Mouse (Mus musculus) cerebellum, adult 2 months (tissue): ENCODE data around the gene Rab19. TPM values are rescaled to one million over a fixed set of nuclear protein-coding genes. Genes with fewer than 3 reads are reported as not detected.
A peak's percentile ranks its signal among the peaks of the same experiment; 100 is the strongest.

Experiments used
- DNase-seq, 2 experiments: peaks; one replicate each; pipeline ENCODE4 v3.0.0; 2021
- H3K27ac ChIP-seq: fragments of 200-500 bp; 2 replicates; pipeline ENCODE4 v1.5.1; 2012; ENCODE audit warnings: low read length, control low read depth, inconsistent platforms; ENCODE audit not compliant: insufficient read depth
- H3K27me3 ChIP-seq: fragments of 200-500 bp; 2 replicates; pipeline ENCODE4 v1.6.1; 2012; ENCODE audit warnings: inconsistent platforms, mild to moderate bottlenecking, low read length, moderate library complexity; ENCODE audit not compliant: control insufficient read depth, insufficient read depth
- H3K4me1 ChIP-seq: fragments of 200-500 bp; 2 replicates; pipeline ENCODE4 v1.6.1; 2011; ENCODE audit warnings: low read length; ENCODE audit not compliant: control insufficient read depth, insufficient read depth
- H3K4me3 ChIP-seq: fragments of 200-500 bp; replicated peaks from 2 replicates; pipeline ENCODE3; 2011; ENCODE audit warnings: mild to moderate bottlenecking, low read depth, low read length, control low read depth; ENCODE audit not compliant: insufficient read depth
- CTCF ChIP-seq: fragments of 200-500 bp; IDR thresholded peaks from 2 replicates; pipeline ENCODE4 v1.5.1; 2011; ENCODE audit warnings: low read depth, mild to moderate bottlenecking, control low read depth, low read length, moderate library complexity, borderline replicate concordance; ENCODE audit not compliant: insufficient read depth
- POLR2A ChIP-seq: fragments of 200-500 bp; IDR thresholded peaks from 2 replicates; pipeline ENCODE4 v1.6.1; 2011; ENCODE audit warnings: low read length, control low read depth, borderline replicate concordance; ENCODE audit not compliant: insufficient read depth
- WGBS: fragments of 180-500 bp; shearing (Covaris S2); methylation state at CpG from one replicate; pipeline ENCODE4 v1.1.7; 2018; 5-methylcytosine and 5-hydroxymethylcytosine counted together
- polyA plus RNA-seq: library from polyadenylated mRNA; depleted of rRNA; stranded (reverse); fragments of >200 nt; gene quantifications from 2 replicates; pipeline ENCODE4 v1.2.3, GENCODE M21; 2012; rRNA removed

Rab19 gene
- polyA plus RNA-seq: 0.15 and 0.21 TPM in 2 replicates

DNA sequence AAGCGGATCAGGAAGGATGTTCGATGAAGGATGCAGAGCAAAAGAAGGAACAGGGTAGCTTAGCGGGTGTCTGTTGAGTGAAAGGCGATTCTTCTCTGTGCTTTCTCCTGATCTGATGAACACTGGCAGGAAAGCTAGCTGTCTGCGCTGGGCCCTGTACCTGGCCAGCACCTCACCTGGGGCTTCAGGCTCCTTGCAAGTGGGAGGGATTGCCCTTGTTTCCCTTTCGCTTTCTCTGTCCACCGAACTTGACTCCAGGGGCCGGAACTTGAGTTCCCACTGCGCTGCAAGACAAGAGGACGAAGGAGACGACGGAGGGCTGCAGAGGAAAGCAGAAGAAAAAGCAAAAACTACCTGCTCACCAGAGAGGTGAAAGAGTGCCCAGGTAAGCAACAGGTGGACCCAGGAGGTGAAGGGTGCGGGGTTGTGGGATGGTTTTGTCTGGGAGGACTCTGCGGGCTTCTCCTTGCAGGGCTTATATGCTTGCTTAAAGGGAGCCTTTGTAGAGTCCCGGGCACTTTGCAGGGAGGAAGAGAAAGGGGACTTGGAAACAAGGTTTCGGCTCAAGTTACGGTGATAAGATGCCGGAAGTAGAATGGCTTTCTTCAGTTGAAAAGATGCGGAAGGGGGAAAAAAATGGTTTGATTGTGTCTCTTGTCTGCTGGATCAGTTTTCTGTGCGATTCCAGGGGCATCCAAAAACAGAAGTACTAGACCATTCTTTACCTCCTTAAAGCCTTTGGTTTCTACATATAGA lies at the start of gene Rab19:
Gene Rab19, plus strand, starts transcription at position 51 of the 756 bp plus-strand sequence.
- peaks cover 5% of the 10 kb centered on the region; the same call in 1 of the 2 replicates for H3K4me1 ChIP-seq
- no peak for DNase-seq
- TF ChIP-seq CTCF (no peak), POLR2A (no peak)
- H3K27ac ChIP-seq: no peak within 1 kb of the TSS
- WGBS: 23% methylated on average over 20 of the region's 20 CpGs
- H3K27me3 ChIP-seq: no peaks in the 10 kb centered on the region
- no peak within 1 kb of the TSS for H3K4me3 ChIP-seq

DNA sequence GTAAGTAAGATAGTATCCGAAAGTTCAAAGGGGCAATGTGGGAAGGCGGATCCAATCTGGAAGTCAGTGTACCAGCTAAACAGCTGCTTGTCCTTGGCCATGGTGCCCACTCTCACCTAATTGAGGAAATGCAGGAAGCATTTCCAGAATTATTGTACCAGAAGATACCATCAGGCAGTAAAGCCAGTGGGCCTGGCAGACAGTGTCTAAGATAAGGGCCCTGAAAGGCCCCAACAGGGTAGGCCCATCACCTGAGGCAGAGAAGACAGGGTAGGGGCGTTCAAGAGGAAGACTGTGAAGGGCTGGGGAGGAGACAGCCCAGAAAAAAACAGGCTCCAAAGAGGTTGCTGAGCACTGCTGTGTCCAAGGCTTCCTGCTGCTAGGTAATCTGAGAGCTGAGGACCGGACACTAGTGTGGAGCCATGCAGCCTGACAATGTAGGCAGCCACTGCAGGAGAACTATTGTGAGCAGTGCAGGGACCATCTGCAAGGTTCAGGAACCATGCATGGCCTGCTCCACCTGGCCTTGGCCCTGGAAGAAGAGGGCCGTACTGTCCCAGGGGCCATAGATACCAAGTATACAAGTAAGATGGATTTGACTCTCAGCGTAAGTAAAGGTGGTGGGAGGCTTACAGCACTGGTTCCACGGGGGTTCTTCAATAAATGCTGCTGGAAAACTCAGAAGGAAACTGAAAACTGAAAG lies 48.8 kb upstream of the Rab19 start:
- 66% methylated on average over 7 of the region's 7 CpGs for WGBS
- TF ChIP-seq CTCF (no peak), POLR2A (no peak)
- peak; percentile 34 to 46 for DNase-seq
- Histone ChIP-seq H3K4me3 (no peak overlapping the region), H3K27ac (no peak overlapping the region), H3K27me3 (no peaks in the 10 kb centered on the region), H3K4me1 (peaks cover 23% of the 10 kb centered on the region)

DNA sequence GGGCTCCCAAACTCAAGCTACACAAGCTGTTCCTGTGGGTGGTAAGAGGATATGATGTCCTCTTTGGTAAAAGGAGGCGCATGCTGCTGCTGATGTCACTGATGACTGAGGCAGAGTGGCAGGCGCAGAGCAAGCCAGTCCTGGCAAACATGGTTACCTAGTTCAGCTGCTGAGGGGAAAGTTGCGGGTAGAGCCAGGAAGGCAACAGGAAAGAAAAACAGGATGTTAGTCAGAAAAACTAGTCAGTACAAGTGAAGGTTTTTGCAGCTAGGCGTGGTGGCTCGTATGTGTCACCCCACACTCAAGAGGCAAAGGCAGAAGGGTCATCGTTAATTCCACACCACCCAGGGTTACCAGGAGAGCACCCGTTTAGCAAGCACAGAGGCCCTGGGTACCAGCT lies 46.8 kb upstream of the Rab19 start:
- WGBS: 88% methylated on average over 7 of the region's 7 CpGs
- DNase-seq: no peak
- TF ChIP-seq POLR2A (no peak), CTCF (no peak)

DNA sequence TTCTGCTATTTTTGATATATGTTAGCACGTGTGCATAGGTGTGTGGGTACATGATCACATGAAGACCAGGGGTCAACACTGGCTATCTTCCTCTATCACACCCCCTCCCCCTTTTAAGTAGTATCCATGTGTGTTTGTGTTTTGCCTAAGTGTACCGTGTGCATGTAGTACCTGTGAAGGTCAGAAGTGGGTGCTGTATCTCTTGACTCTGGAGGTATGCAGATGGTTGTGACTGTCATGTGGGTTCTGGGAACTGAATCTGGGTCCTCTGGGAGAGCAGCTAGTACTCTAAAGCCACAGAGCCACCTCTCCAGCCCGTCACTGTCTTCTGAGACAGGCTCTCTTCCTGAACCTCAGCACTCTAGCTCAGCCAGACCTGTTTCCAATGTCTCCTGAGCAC lies 46.1 kb upstream of the Rab19 start:
- H3K4me3 ChIP-seq: no peak overlapping the region
- TF ChIP-seq CTCF (no peak), POLR2A (no peak)

More for the DNA sequence above, 46.8 kb upstream of the Rab19 start:
- H3K4me1 ChIP-seq: peaks cover 23% of the 10 kb centered on the region
- H3K27ac ChIP-seq: no peak overlapping the region
- no peak overlapping the region for H3K4me3 ChIP-seq
- H3K27me3 ChIP-seq: no peaks in the 10 kb centered on the region

DNA sequence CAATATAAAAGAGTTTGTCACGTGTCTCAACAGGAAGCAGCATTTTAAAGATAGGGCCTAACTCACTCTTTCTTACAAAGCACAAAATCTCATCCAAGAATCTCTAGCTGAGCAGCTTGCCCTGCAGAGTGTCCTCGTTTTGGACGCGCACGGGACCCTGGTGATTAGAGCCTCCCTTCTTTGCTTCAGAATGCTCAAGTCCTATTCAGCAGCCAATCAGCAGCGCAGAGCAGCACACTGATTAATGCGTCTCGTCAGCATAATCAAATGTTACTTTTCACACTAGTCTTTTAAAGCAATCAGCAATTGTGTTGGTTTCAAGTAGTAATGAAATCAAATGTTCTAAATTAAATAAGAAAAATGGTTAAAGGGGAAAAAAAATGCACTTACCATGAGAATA lies 42.6 kb upstream of the Rab19 start:
- no peak for DNase-seq
- Histone ChIP-seq H3K4me1 (no peaks in the 10 kb centered on the region), H3K4me3 (no peak overlapping the region), H3K27me3 (no peaks in the 10 kb centered on the region), H3K27ac (no peak overlapping the region)
- 88% methylated on average over 8 of the region's 8 CpGs for WGBS
- TF ChIP-seq CTCF (no peak), POLR2A (no peak)

More for the DNA sequence above, 46.1 kb upstream of the Rab19 start:
- H3K27ac ChIP-seq: no peak overlapping the region
- 94% methylated on average over 3 of the region's 3 CpGs for WGBS
- DNase-seq: no peak
- peaks cover 23% of the 10 kb centered on the region for H3K4me1 ChIP-seq
- no peaks in the 10 kb centered on the region for H3K27me3 ChIP-seq

DNA sequence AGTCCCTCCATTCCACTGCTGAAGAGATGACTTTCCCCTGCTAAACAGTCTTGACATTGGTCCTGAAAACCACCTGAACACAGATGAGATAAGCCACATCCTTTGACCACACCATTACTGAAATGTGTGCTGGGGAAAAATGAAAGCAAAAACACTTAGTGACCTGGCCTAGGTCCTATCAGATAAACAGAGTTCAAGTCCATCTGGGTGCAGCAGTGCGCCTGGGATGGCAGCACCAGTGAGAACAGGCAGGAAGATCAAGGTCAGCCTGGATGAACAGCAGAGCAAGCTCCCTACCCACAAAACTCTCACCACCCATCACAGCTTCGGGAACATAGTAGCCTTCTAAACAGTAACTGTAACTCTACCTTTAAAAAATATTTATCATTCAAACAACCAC lies 39.2 kb upstream of the Rab19 start:
- H3K4me1 ChIP-seq: no peaks in the 10 kb centered on the region
- DNase-seq: no peak
- H3K27me3 ChIP-seq: no peaks in the 10 kb centered on the region
- no peak for TF ChIP-seq CTCF
- TF ChIP-seq POLR2A: no peak
- H3K27ac ChIP-seq: no peak overlapping the region
- WGBS: 85% methylated on average over 2 of the region's 2 CpGs
- H3K4me3 ChIP-seq: no peak overlapping the region

DNA sequence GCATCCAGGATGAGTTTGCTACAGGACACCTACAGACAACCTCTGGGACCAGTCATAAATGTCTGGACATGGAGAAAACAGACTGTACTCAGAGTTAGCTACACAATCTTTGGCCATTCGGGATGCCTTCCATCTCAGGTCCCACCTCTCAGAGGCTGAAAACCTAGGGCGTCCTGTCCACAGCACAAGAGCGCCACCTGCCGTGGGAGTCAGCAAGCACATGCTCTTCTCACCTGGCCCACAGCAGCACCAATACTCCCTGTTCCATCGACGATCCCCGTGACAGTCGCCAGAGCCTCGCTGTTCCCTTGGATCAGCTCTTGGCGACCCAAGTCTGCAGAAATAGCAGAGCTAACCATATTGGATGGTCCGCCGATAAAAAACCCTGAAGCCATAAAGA lies 37.0 kb upstream of the Rab19 start:
- no peak overlapping the region for H3K4me3 ChIP-seq
- peak; percentile 80 to 90 for DNase-seq
- H3K4me1 ChIP-seq: no peaks in the 10 kb centered on the region
- no peaks in the 10 kb centered on the region for H3K27me3 ChIP-seq
- TF ChIP-seq POLR2A: no peak
- peak; percentile 100 for TF ChIP-seq CTCF
- 14% methylated on average over 12 of the region's 12 CpGs for WGBS
- no peak overlapping the region for H3K27ac ChIP-seq

DNA sequence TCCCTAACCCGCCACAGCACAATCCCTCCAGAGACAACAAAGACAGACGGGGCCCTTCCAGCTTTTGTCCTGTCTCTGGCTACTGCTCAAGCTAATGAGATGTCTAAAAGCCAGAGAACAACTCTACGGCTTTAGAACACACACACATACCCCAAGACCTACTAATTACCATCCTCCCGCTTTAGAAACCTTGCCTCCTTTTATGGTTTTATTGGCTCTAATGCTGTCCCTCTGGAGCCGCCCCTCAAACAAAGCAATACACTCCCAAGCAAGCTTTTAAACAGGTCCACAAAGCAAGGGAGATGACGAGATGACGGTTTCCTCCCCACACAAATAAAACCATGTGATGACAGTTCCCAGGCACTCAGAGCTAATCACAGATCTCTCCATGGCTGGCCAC lies 35.5 kb upstream of the Rab19 start:
- H3K27me3 ChIP-seq: no peaks in the 10 kb centered on the region
- WGBS: 69% methylated on average over 7 of the region's 7 CpGs
- TF ChIP-seq POLR2A: no peak
- TF ChIP-seq CTCF: no peak
- H3K4me1 ChIP-seq: no peaks in the 10 kb centered on the region
- no peak overlapping the region for H3K27ac ChIP-seq
- no peak for DNase-seq
- no peak overlapping the region for H3K4me3 ChIP-seq
